Mouse (Mus musculus): ENCODE measurements around the gene Becn1.
"Not testable (repeated sequence)": the region's sequence is repeated elsewhere in the genome, so short reads cannot be mapped to it uniquely, and the experiment has no call there.

The Becn1 gene

DNA sequence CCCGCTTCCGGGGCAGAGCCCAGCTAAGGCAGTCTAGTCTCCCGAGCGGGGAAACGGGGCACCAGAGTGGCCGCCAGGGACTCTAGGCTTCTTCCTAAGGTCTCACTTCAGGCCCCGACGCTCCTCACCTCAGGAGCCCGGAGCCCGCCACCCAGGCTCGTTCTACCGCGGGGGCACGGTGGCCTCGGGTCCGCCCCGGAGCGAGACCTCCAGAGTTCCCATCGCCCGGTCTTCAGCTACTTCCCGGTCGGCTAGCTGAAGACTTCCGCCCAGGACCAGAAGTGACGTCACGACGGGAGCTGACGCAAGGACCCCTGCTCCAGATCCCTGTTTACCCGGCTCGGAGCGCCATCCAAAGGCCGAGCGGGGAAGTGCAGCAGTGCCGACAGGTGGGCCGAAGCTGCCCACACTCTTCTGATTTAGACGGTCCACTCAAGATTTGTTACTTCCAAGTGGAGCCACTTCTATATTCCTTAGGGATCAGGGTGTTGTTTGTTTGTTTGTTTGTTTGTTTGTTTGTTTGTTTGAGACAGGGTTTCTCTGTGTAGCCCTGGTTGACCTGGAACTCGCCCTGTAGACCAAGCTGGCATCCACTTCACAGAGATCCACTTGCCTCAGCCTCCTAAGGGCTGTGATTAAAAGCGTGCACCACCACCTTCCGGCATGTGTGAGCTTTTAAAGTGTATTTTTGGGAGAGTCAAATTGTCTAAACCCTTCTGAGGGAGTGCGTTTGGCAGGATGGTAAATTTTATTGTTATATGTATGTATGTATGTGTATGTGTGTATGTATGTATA is at the start of gene Becn1:
TSS of gene Becn1 (minus strand) at position 283 of the 795 bp plus-strand sequence.
- DNase-seq (ENCODE audit: low spot score in 2 of 2), result peak; percentile 91 to 99

DNA sequence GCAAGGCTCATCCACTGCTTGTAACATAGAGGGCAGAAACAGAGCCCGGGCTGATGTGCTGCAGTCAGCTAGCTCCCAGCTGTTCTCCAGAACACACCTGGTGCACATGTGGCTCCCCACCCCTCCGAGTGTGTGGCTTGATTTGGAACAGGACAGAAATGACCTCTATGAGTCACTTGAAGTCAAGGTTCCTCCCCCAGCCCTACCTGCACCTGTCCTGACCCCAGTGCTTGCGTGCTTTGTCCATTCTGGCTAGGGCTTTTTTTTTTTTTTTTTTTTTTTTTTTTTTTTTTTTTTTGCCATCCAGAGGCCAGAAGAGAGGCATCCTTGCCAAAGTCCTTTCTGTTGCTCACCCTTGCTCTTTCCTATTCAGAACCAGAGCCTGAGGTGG is 49.6 kb upstream of the Becn1 start:
- DNase-seq (ENCODE audit: low spot score in 2 of 2), result no peak

GRCm38 (mm10) chr11:101351100-101351720 is 49.1 kb upstream of the Becn1 start:
- no peak for DNase-seq (ENCODE audit: low spot score in 2 of 2)

DNA sequence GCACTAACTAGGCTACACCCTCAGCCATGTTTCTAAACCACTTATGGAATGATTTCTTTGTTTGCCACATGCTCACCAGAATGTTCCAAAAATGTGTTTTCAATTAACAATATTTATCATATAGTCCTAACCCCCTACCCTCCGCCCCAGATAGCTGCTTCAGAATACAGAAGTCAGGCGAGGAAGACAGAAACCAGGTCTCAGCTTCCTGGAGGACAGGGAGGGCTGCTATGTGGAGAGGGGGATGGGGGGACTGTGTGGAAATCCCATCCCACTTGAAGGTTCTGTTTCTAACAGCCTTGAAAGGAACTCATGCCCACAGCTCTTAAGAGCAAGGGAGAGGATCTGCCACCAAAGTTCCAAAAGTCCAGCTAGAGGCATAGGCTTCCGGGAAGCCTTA is 47.1 kb upstream of the Becn1 start:
- DNase-seq (ENCODE audit: low spot score in 2 of 2), result no peak

- no peak for DNase-seq (ENCODE audit: low spot score in 2 of 2)
Measured at GRCm38 (mm10) chr11:101348774-101349173, 46.7 kb upstream of the Becn1 start.

DNA sequence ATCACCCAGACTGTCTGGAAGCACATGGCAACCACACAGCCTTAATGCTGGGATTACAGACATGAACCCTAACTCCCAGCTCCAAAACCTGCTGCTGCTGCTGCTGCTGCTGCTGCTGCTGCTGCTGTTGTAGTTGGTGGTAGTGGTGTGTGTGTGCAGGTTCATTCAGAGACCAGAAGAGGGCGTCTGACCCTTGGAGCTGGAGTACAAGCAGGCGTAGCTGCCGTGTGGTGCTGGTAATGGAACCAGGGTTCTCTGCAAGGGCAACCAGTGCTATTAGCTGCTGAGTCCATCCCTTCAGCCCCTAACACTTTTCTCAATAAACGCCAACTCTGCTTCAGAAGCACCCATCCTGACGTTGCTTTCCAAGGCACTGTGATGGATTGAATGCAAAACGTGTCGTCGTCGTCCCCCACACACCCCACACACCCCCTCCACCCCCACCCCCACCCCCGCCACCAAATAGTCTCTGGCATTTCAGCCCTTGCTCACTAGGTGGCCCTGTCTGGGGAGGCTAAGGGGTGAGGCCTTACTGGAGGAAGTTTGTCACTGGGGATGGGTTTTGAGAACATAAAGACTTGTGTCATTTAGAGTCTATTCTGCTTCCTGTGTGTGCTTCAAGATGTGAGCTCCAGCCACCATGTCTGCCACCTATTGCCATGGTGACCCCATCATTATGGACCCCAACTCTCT is 45.1 kb upstream of the Becn1 start:
- DNase-seq (ENCODE audit: low spot score in 2 of 2), result no peak

DNA sequence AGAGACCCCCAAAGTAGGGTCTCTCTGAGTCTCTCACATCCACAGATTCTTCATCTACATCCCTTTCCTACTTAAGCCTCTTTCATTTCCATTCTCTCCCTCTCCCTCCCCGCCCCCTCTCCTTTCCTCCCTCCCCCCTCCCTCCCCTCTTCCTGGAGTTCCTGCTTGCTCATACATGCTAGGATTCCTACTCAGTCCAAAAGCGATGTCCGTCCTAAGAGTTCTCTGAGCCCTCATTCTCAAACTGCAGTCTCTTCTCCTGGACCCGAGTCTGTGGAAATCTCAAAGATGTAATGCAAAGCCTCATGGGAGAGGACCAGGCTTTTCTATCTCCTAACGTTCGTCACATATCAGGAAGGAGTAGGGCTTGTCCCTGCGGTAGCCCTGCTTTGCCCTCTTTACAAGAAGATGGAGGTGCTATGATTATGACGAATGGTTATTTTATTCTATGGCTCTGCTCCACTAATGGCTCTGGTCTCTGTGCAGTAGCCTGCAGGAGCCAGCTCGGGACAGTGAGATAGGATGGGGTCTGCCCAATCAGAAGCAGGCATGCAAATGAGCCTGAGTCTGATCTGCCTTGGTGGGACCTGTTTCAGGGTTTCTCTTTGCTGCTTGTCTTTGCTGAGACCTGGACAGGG is 36.2 kb upstream of the Becn1 start:
- no peak for DNase-seq (ENCODE audit: low spot score in 2 of 2)

- no peak for DNase-seq (ENCODE audit: low spot score in 2 of 2)
Measured at GRCm38 (mm10) chr11:101335685-101336084, 33.6 kb upstream of the Becn1 start.

GRCm38 (mm10) chr11:101334516-101334915 is 32.4 kb upstream of the Becn1 start:
- no peak for DNase-seq (ENCODE audit: low spot score in 2 of 2)

DNA sequence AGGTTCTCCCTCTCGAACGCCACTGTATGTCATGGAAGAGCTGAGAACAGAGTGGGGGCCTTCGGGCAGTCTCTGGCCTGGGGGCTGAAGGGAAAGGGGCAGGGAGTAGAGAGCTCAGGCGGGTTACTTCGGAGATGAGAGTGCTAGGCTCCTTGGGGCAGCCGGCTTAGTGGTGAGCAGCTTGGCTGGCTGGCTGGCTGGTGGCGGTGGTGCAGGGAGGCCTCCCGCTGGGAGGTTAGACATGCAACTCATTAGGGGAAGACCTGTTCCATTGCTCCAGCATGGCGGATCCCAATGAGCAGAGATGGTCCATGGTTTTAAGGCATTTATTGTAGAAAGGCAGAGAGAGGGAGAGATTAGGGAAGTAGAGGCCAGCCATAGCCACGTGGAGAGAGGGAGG is 31.9 kb upstream of the Becn1 start:
- no peak for DNase-seq (ENCODE audit: low spot score in 2 of 2)

DNA sequence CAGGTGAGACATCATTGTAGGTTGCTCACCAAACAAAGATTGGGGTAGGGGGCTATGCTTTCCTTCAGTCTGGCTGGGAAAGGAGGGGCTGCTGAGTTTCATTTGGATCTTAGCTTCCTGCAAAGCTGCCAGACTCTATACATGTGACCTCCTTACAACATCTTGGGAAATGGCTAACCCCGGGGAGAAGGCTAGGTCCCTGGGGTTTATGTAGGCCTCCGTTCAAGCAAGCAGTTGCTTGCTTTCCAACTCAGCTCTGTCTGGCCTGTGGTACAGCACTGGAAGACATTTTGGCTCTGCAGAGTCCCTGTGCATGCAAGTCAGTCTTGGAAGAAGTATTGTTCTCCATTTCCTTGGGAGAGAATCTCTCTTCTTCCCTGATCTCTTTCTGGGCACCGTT is 30.5 kb upstream of the Becn1 start:
- DNase-seq (ENCODE audit: low spot score in 2 of 2), result no peak

DNA sequence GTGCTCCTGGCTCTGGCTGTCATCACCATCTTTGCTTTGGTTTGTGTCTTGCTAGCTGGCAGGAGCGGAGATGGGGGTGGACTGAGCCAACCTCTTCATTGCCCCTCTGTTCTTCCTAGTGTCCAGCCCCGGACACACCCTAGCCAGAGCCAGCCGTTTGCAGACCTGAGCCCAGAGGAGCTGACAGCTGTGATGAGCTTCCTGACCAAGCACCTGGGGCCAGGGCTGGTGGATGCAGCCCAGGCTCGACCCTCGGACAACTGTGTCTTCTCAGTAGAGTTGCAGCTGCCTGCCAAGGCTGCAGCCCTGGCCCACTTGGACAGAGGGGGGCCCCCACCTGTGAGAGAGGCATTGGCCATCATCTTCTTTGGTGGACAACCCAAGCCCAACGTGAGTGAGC is 28.9 kb upstream of the Becn1 start:
- DNase-seq (ENCODE audit: low spot score in 2 of 2), result not testable (repeated sequence)

DNA sequence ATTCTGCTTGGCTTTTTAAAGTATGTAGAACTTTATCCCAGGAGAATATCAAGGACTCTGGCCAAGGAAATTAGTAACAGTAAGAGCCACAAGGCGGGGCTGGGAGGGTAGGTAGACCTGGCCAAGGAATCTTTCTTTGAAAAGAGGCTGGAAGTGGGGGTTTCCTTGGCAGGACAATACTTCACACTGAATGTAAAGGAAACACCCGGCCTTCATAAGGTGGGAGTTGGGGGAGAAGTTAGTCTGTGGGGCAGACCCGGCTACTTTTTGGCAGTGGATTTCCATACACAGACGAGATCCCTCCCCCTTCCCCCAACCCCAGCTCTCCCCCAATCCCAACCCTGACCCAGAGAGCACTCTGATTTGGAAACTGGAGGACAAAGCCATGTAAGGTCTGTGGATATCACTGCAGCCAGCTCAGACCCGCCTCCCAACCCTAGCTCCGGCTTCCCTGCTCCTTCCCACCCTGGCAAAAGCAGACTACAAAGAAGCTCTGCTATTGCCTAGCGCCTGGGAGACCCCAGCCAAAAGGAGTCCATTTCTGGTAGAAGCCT is 28.4 kb upstream of the Becn1 start, which contains the start of gene Aoc3:
TSS of gene Aoc3 (plus strand) at position 235 of the 554 bp plus-strand sequence.
- peak in 1 of 2 experiments; percentile 44 for DNase-seq (ENCODE audit: low spot score in 2 of 2)

- no peak for DNase-seq (ENCODE audit: low spot score in 2 of 2)
Measured at GRCm38 (mm10) chr11:101328941-101329635, 27.0 kb upstream of the Becn1 start.

GRCm38 (mm10) chr11:101327311-101327710 is 25.2 kb upstream of the Becn1 start:
- no peak for DNase-seq (ENCODE audit: low spot score in 2 of 2)

GRCm38 (mm10) chr11:101326147-101326546 is 24.1 kb upstream of the Becn1 start:
- DNase-seq (ENCODE audit: low spot score in 2 of 2), result no peak

DNA sequence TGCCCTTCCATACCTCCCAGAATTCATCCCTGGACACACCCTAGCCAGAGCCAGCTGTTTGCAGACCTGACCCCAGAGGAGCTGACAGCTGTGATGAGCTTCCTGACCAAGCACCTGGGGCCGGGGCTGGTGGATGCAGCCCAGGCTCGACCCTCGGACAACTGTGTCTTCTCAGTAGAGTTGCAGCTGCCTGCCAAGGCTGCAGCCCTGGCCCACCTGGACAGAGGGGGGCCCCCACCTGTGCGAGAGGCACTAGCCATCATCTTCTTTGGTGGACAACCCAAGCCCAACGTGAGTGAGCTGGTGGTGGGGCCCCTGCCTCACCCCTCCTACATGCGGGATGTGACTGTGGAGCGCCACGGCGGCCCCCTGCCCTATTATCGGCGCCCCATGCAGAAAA is 23.1 kb upstream of the Becn1 start:
- not testable (repeated sequence) for DNase-seq (ENCODE audit: low spot score in 2 of 2)

DNA sequence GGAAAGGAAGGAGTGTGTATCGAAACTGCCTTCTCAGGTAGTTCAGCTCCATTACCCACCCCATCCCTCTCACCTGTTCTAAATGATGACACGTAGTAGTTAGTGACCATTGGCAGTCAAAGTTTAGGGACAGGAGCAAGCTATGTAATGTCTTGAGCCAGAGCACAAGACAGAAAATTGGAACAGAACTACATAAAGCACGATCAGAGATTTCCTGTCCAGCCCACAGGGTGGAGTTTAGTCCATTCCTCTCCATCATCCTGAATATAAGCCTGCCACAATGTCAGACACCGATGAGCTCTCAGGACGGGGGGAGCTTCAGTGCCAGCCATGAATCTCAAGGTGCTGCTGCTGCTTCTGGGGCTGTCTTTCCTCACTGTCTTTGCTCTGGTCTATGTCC is 22.7 kb upstream of the Becn1 start, which contains the start of gene Aoc2:
TSS of gene Aoc2 (plus strand) at position 301 of the 400 bp plus-strand sequence.
- no peak for DNase-seq (ENCODE audit: low spot score in 2 of 2)

GRCm38 (mm10) chr11:101323609-101324008 is 21.5 kb upstream of the Becn1 start:
- peak in 1 of 2 experiments; percentile 49 for DNase-seq (ENCODE audit: low spot score in 2 of 2)

DNA sequence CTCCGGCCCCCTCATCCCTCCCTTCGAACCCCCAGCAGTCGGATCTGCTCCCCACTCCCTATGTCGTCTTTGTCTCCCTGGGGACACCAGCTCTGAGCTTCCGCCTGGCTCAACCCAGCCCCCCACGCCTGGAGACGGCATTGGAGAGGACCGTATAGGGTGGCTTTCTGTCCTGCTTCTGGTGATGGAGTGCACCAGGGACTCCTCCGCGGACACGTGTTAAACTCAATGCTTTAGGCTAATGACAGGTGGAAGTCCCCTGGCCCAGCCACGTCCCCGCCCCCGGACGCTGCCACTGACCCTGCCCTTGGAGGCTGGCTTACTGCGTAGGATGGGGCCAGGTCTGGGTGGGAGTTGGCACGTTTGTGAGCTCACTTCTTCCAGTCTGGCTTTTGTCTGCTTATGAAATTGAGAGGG is 14.4 kb upstream of the Becn1 start:
- DNase-seq (ENCODE audit: low spot score in 2 of 2), result no peak

Measured in urinary bladder, postnatal 4 days (tissue).